ENCODE assay signal across 19 mouse cellular contexts in genomic region chr9:84350223-84350622, GRCm38 (mm10).
DNase-seq lines count a peak whose midpoint lies in the region; ATAC-seq and TF ChIP-seq lines count a peak whose summit lies in the region.
"Had no signal": no experiment of that assay in that cellular context is flagged by ENCODE, and none has a peak within 500 bp of the region (broad histone marks: within the 10 kb centered on the region; RNA-seq: fewer than 3 reads in every experiment).

No protein-coding gene starts in this region.

- no peaks in the 10 kb centered on the region for H3K9me3 ChIP-seq in embryonic facial prominence, embryonic 14.5 days (ENCODE audit: control insufficient read depth, low read length)
- H3K9me3 ChIP-seq in embryonic facial prominence, embryonic 10.5 days: no peaks in the 10 kb centered on the region
- no peaks in the 10 kb centered on the region for H3K9me3 ChIP-seq in midbrain, embryonic 11.5 days (ENCODE audit: control insufficient read depth, low read length)
- H3K9me3 ChIP-seq in midbrain, embryonic 10.5 days (replicated peaks): no peaks in the 10 kb centered on the region
- no peaks in the 10 kb centered on the region for H3K9me3 ChIP-seq in hindbrain, embryonic 14.5 days (ENCODE audit: control insufficient read depth, low read length)
- H3K9me3 ChIP-seq in neural tube, embryonic 15.5 days (replicated peaks): no peaks in the 10 kb centered on the region
- H3K9me3 ChIP-seq in liver, postnatal 0 days (ENCODE audit: low read length): no peaks in the 10 kb centered on the region
- H3K9me3 ChIP-seq: kidney, embryonic 15.5 days; liver, embryonic 13.5 days had no signal

- H3K9ac ChIP-seq in embryonic facial prominence, embryonic 14.5 days (ENCODE audit: low read depth, low read length): no peak overlapping the region
- no peak overlapping the region for H3K9ac ChIP-seq in midbrain, embryonic 11.5 days (ENCODE audit: low read length)
- H3K9ac ChIP-seq in hindbrain, embryonic 14.5 days: no peak overlapping the region
- H3K9ac ChIP-seq in neural tube, embryonic 15.5 days (replicated peaks): no peak overlapping the region
- no peak overlapping the region for H3K9ac ChIP-seq in liver, postnatal 0 days (replicated peaks)
- H3K9ac ChIP-seq: kidney, embryonic 15.5 days; liver, embryonic 13.5 days; lung, embryonic 14.5 days had no signal

- no peak overlapping the region for H3K4me2 ChIP-seq in embryonic facial prominence, embryonic 14.5 days (ENCODE audit: low read depth, low read length)
- H3K4me2 ChIP-seq in midbrain, embryonic 11.5 days: no peak overlapping the region
- no peak overlapping the region for H3K4me2 ChIP-seq in hindbrain, embryonic 14.5 days (replicated peaks)
- no peak overlapping the region for H3K4me2 ChIP-seq in neural tube, embryonic 15.5 days
- no peak overlapping the region for H3K4me2 ChIP-seq in liver, postnatal 0 days (ENCODE audit: low read depth, low read length)
- H3K4me2 ChIP-seq: heart, embryonic 11.5 days; kidney, embryonic 15.5 days; liver, embryonic 13.5 days; lung, embryonic 14.5 days had no signal

- no peaks in the 10 kb centered on the region for H3K4me1 ChIP-seq in embryonic facial prominence, embryonic 14.5 days (ENCODE audit: control insufficient read depth, insufficient read depth, low read length)
- H3K4me1 ChIP-seq in embryonic facial prominence, embryonic 10.5 days: no peaks in the 10 kb centered on the region
- no peaks in the 10 kb centered on the region for H3K4me1 ChIP-seq in midbrain, embryonic 11.5 days (ENCODE audit: control insufficient read depth, insufficient read depth, low read length)
- no peaks in the 10 kb centered on the region for H3K4me1 ChIP-seq in midbrain, embryonic 10.5 days
- no peaks in the 10 kb centered on the region for H3K4me1 ChIP-seq in hindbrain, embryonic 14.5 days (replicated peaks; ENCODE audit: control insufficient read depth, insufficient read depth, low read length)
- H3K4me1 ChIP-seq in neural tube, embryonic 15.5 days: no peaks in the 10 kb centered on the region
- H3K4me1 ChIP-seq in liver, postnatal 0 days (ENCODE audit: insufficient read depth): no peaks in the 10 kb centered on the region
- H3K4me1 ChIP-seq: kidney, embryonic 15.5 days; liver, embryonic 13.5 days had no signal

- no peaks in the 10 kb centered on the region for H3K27me3 ChIP-seq in embryonic facial prominence, embryonic 14.5 days (replicated peaks; ENCODE audit: control insufficient read depth, insufficient read depth, low read length)
- no peaks in the 10 kb centered on the region for H3K27me3 ChIP-seq in embryonic facial prominence, embryonic 10.5 days (replicated peaks; ENCODE audit: low read depth, poor library complexity, severe bottlenecking)
- no peaks in the 10 kb centered on the region for H3K27me3 ChIP-seq in midbrain, embryonic 11.5 days (ENCODE audit: control insufficient read depth, insufficient read depth, low read length)
- no peaks in the 10 kb centered on the region for H3K27me3 ChIP-seq in midbrain, embryonic 10.5 days (ENCODE audit: low read depth, poor library complexity, severe bottlenecking)
- no peaks in the 10 kb centered on the region for H3K27me3 ChIP-seq in hindbrain, embryonic 14.5 days (ENCODE audit: control insufficient read depth, insufficient read depth, low read length)
- no peaks in the 10 kb centered on the region for H3K27me3 ChIP-seq in neural tube, embryonic 15.5 days (replicated peaks)
- H3K27me3 ChIP-seq in liver, postnatal 0 days (ENCODE audit: insufficient read depth, low read length): no peaks in the 10 kb centered on the region
- H3K27me3 ChIP-seq: kidney, embryonic 15.5 days; liver, embryonic 13.5 days had no signal

- no peak overlapping the region for H3K4me3 ChIP-seq in embryonic facial prominence, embryonic 14.5 days (ENCODE audit: low read depth, low read length)
- no peak overlapping the region for H3K4me3 ChIP-seq in embryonic facial prominence, embryonic 10.5 days
- H3K4me3 ChIP-seq in midbrain, embryonic 11.5 days (ENCODE audit: low read depth, low read length): no peak overlapping the region
- H3K4me3 ChIP-seq in midbrain, embryonic 10.5 days: no peak overlapping the region
- no peak overlapping the region for H3K4me3 ChIP-seq in hindbrain, embryonic 14.5 days (replicated peaks; ENCODE audit: low read length)
- H3K4me3 ChIP-seq in neural tube, embryonic 15.5 days (replicated peaks): no peak overlapping the region
- H3K4me3 ChIP-seq in liver, postnatal 0 days (ENCODE audit: low read depth, low read length): no peak overlapping the region
- H3K4me3 ChIP-seq: kidney, embryonic 15.5 days; liver, embryonic 13.5 days had no signal

- no peak for ATAC-seq in embryonic facial prominence, embryonic 14.5 days (ENCODE audit: low read depth)
- no peak for ATAC-seq in midbrain, embryonic 11.5 days (ENCODE audit: low FRiP score)
- ATAC-seq in hindbrain, embryonic 14.5 days (ENCODE audit: low FRiP score): peak; percentile 34; the same call in 1 of the 2 replicates
- ATAC-seq in neural tube, embryonic 15.5 days (ENCODE audit: low FRiP score): 0 out of 2 replicates have a peak, but pooled peaks have one; percentile 17
- ATAC-seq in liver, postnatal 0 days: no peak
- ATAC-seq: intestine, postnatal 0 days had no signal

- peak; percentile 42 for DNase-seq in embryonic facial prominence, embryonic 14.5 days (ENCODE audit: low spot score)
- no peak for DNase-seq in embryonic facial prominence, embryonic 10.5 days (ENCODE audit: low spot score)
- peak; percentile 73 for DNase-seq in midbrain, embryonic 11.5 days (ENCODE audit: low spot score, missing footprints)
- no peak for DNase-seq in midbrain, embryonic 10.5 days (ENCODE audit: low spot score)
- no peak for DNase-seq in hindbrain, embryonic 14.5 days (ENCODE audit: low spot score)
- no peak for DNase-seq in right cerebral cortex, postnatal 4 days
- DNase-seq in liver, postnatal 0 days: no peak
- DNase-seq: adrenal gland, postnatal 10 days; cerebellum, adult 8-10 months; gastrocnemius, postnatal 14 days; heart, adult 11 months; kidney, postnatal 36 days; liver, embryonic 13.5 days; lung, embryonic 14.5 days; spleen, adult 18-20 months had no signal

- no peak overlapping the region for H3K27ac ChIP-seq in embryonic facial prominence, embryonic 14.5 days (replicated peaks; ENCODE audit: low read depth, low read length)
- H3K27ac ChIP-seq in embryonic facial prominence, embryonic 10.5 days (replicated peaks): no peak overlapping the region
- no peak overlapping the region for H3K27ac ChIP-seq in midbrain, embryonic 11.5 days (ENCODE audit: low read depth, low read length)
- H3K27ac ChIP-seq in midbrain, embryonic 10.5 days (replicated peaks): no peak overlapping the region
- H3K27ac ChIP-seq in hindbrain, embryonic 14.5 days: no peak overlapping the region
- H3K27ac ChIP-seq in neural tube, embryonic 15.5 days (replicated peaks): no peak overlapping the region
- H3K27ac ChIP-seq in liver, postnatal 0 days (ENCODE audit: low read depth): no peak overlapping the region
- H3K27ac ChIP-seq: kidney, embryonic 15.5 days; liver, embryonic 13.5 days had no signal

- TF ChIP-seq CTCF in liver, postnatal 0 days (IDR thresholded peaks at IDR 0.05; ENCODE audit: low read depth): no peak

- 44% methylated on average over 2 of the region's 2 CpGs for WGBS in embryonic facial prominence, embryonic 14.5 days
- 43% methylated on average over 2 of the region's 2 CpGs for WGBS in embryonic facial prominence, embryonic 10.5 days
- 29% methylated on average over 2 of the region's 2 CpGs for WGBS in midbrain, embryonic 11.5 days
- WGBS in midbrain, embryonic 10.5 days: 38% methylated on average over 2 of the region's 2 CpGs
- WGBS in hindbrain, embryonic 14.5 days: 51% methylated on average over 2 of the region's 2 CpGs
- 38% methylated on average over 2 of the region's 2 CpGs for WGBS in neural tube, embryonic 15.5 days
- 60% methylated on average over 2 of the region's 2 CpGs for WGBS in liver, postnatal 0 days (ENCODE audit: insufficient replicate concordance)

- no peak for TF ChIP-seq EP300 in liver, postnatal 0 days (IDR thresholded peaks at IDR 0.05; ENCODE audit: low read depth)

- no peaks in the 10 kb centered on the region for H3K36me3 ChIP-seq in embryonic facial prominence, embryonic 14.5 days (ENCODE audit: control insufficient read depth, insufficient read depth, low read length)
- no peaks in the 10 kb centered on the region for H3K36me3 ChIP-seq in embryonic facial prominence, embryonic 10.5 days (replicated peaks)
- no peaks in the 10 kb centered on the region for H3K36me3 ChIP-seq in midbrain, embryonic 11.5 days (ENCODE audit: control insufficient read depth, insufficient read depth, low read length)
- H3K36me3 ChIP-seq in midbrain, embryonic 10.5 days: no peaks in the 10 kb centered on the region
- H3K36me3 ChIP-seq in hindbrain, embryonic 14.5 days (replicated peaks; ENCODE audit: control insufficient read depth, insufficient read depth): no peaks in the 10 kb centered on the region
- no peaks in the 10 kb centered on the region for H3K36me3 ChIP-seq in neural tube, embryonic 15.5 days
- H3K36me3 ChIP-seq in liver, postnatal 0 days (replicated peaks; ENCODE audit: insufficient read depth, low read length): no peaks in the 10 kb centered on the region
- H3K36me3 ChIP-seq: kidney, embryonic 15.5 days; liver, embryonic 13.5 days had no signal

Comparison
In these comparisons a context has a peak if more than half of its experiments do, and no peak if none do; other contexts are left out.
1. DNase-seq: peak in embryonic facial prominence, embryonic 14.5 days (single experiment) and midbrain, embryonic 11.5 days (single experiment); none in embryonic facial prominence, embryonic 10.5 days (single experiment), midbrain, embryonic 10.5 days (single experiment), hindbrain, embryonic 14.5 days (single experiment), right cerebral cortex, postnatal 4 days (single experiment) and liver, postnatal 0 days (single experiment).
2. ATAC-seq: peak in hindbrain, embryonic 14.5 days (single experiment) and neural tube, embryonic 15.5 days (single experiment); none in embryonic facial prominence, embryonic 14.5 days (single experiment), midbrain, embryonic 11.5 days (single experiment) and liver, postnatal 0 days (single experiment).